In the genomic region with DNA sequence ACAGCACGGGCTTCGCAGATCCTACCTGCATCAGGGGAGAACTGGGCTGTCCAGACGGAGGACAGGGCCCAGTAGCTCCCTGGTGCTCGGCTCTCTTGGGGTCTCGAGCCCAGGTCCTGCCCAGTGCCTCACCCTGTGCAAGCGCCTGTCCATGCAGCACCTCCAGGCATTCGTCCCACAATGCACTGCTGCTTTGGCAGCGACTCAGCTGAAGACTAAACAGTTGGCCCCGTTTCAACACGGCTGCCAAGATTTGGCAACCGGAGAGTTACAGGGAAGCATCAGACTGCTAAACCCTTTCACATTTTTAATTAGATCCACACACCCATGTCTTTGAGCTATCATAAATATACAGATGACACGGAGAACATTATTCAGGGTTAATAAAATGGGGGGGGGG, we compare ENCODE assay signal across 8 mouse cellular contexts.
DNase-seq lines count a peak whose midpoint lies in the region; ATAC-seq and TF ChIP-seq lines count a peak whose summit lies in the region.

No protein-coding gene starts in this region.

- no peak overlapping the region for H3K9ac ChIP-seq in hindbrain, embryonic 13.5 days
- no peak overlapping the region for H3K9ac ChIP-seq in heart, embryonic 14.5 days (ENCODE audit: low read length)
- H3K9ac ChIP-seq in lung, embryonic 16.5 days (ENCODE audit: low read length), result no peak overlapping the region

- peak; percentile 77 for ATAC-seq in hindbrain, embryonic 13.5 days (ENCODE audit: low FRiP score)
- ATAC-seq in heart, embryonic 14.5 days (ENCODE audit: insufficient number of reproducible peaks, insufficient read depth, low FRiP score, low read depth), result peak; percentile 72; the same call in 1 of the 2 replicates
- ATAC-seq in lung, embryonic 16.5 days (ENCODE audit: low read depth), result peak; percentile 76

- H3K4me3 ChIP-seq in hindbrain, embryonic 13.5 days, result no peak overlapping the region
- no peak overlapping the region for H3K4me3 ChIP-seq in hindbrain, embryonic 10.5 days
- H3K4me3 ChIP-seq in heart, embryonic 14.5 days (ENCODE audit: control insufficient read depth in 1 of 2, insufficient read depth in 1 of 2, low read depth in 1 of 2, low read length in 2 of 2), result no peak overlapping the region
- no peak overlapping the region for H3K4me3 ChIP-seq in layer of hippocampus, adult 2 months
- no peak overlapping the region for H3K4me3 ChIP-seq in lung, embryonic 16.5 days (ENCODE audit: low read length)

- H3K4me2 ChIP-seq in hindbrain, embryonic 13.5 days, result no peak overlapping the region
- no peak overlapping the region for H3K4me2 ChIP-seq in heart, embryonic 14.5 days (ENCODE audit: low read length)
- no peak overlapping the region for H3K4me2 ChIP-seq in lung, embryonic 16.5 days (ENCODE audit: low read depth, low read length)

- peak overlapping the region; percentile 70 for H3K27ac ChIP-seq in hindbrain, embryonic 13.5 days
- no peak overlapping the region for H3K27ac ChIP-seq in hindbrain, embryonic 10.5 days
- H3K27ac ChIP-seq in heart, embryonic 14.5 days (replicated peaks in 1 of 2; ENCODE audit: control insufficient read depth in 1 of 2, insufficient read depth in 1 of 2, low read depth in 2 of 2, low read length in 2 of 2), result no peak overlapping the region
- peak overlapping the region; percentile 32; the same call in 1 of the 2 replicates for H3K27ac ChIP-seq in layer of hippocampus, adult 2 months
- no peak overlapping the region for H3K27ac ChIP-seq in lung, embryonic 16.5 days (ENCODE audit: low read length)

- 48% methylated on average over 12 of the region's 12 CpGs for WGBS in hindbrain, embryonic 13.5 days
- WGBS in hindbrain, embryonic 10.5 days, result 90% methylated on average over 12 of the region's 12 CpGs
- 47% methylated on average over 12 of the region's 12 CpGs for WGBS in heart, embryonic 14.5 days
- 35% methylated on average over 12 of the region's 12 CpGs for WGBS in lung, embryonic 16.5 days

- TF ChIP-seq CTCF in layer of hippocampus, adult 2 months (conservative IDR thresholded peaks at IDR 0.05), result no peak

- no peaks in the 10 kb centered on the region for H3K27me3 ChIP-seq in hindbrain, embryonic 13.5 days
- no peaks in the 10 kb centered on the region for H3K27me3 ChIP-seq in hindbrain, embryonic 10.5 days (ENCODE audit: insufficient read depth, poor library complexity, severe bottlenecking)
- no peaks in the 10 kb centered on the region for H3K27me3 ChIP-seq in heart, embryonic 14.5 days (ENCODE audit: control insufficient read depth, insufficient read depth, low read length)
- H3K27me3 ChIP-seq in lung, embryonic 16.5 days (ENCODE audit: control insufficient read depth, insufficient read depth, low read depth, low read length), result no peaks in the 10 kb centered on the region

- H3K36me3 ChIP-seq in hindbrain, embryonic 13.5 days, result no peaks in the 10 kb centered on the region
- H3K36me3 ChIP-seq in hindbrain, embryonic 10.5 days, result no peaks in the 10 kb centered on the region
- H3K36me3 ChIP-seq in heart, embryonic 14.5 days (ENCODE audit: control insufficient read depth, insufficient read depth, low read length), result no peaks in the 10 kb centered on the region
- H3K36me3 ChIP-seq in lung, embryonic 16.5 days (ENCODE audit: control insufficient read depth, insufficient read depth, low read length), result no peaks in the 10 kb centered on the region

- H3K9me3 ChIP-seq in hindbrain, embryonic 13.5 days, result no peaks in the 10 kb centered on the region
- H3K9me3 ChIP-seq in hindbrain, embryonic 10.5 days, result no peaks in the 10 kb centered on the region
- H3K9me3 ChIP-seq in heart, embryonic 14.5 days (ENCODE audit: control insufficient read depth, low read length), result no peaks in the 10 kb centered on the region
- H3K9me3 ChIP-seq in lung, embryonic 16.5 days (ENCODE audit: control insufficient read depth, low read length), result no peaks in the 10 kb centered on the region; the same call in 1 of the 2 replicates

- peaks cover 47% of the 10 kb centered on the region for H3K4me1 ChIP-seq in hindbrain, embryonic 13.5 days (replicated peaks)
- 0 out of 2 replicates have a peak, but pooled peaks cover 3% of the 10 kb centered on the region for H3K4me1 ChIP-seq in hindbrain, embryonic 10.5 days (replicated peaks)
- peaks cover 22 to 29% of the 10 kb centered on the region in 2 experiments; a peak in 3 of 4 replicates for H3K4me1 ChIP-seq in heart, embryonic 14.5 days (ENCODE audit: control insufficient read depth in 2 of 2, insufficient read depth in 2 of 2, low read length in 2 of 2)
- peaks cover 6% of the 10 kb centered on the region; the same call in 1 of the 2 replicates for H3K4me1 ChIP-seq in lung, embryonic 16.5 days (replicated peaks; ENCODE audit: control insufficient read depth, insufficient read depth, low read length)

- DNase-seq in hindbrain, embryonic 10.5 days (ENCODE audit: low spot score), result no peak
- DNase-seq in cerebellum, adult 8-10 months, result peak; percentile 76
- DNase-seq in layer of hippocampus, adult 2 months (ENCODE audit: low spot score in 2 of 2), result peak; percentile 80 to 86
- peak; percentile 81 for DNase-seq in right cerebral cortex, postnatal 4 days
- DNase-seq in T-cell, adult 2 months (ENCODE audit: low spot score), result no peak

Comparison
In these comparisons a context has a peak if more than half of its experiments do, and no peak if none do; other contexts are left out.
1. H3K27ac ChIP-seq: peak in hindbrain, embryonic 13.5 days (single experiment) and layer of hippocampus, adult 2 months (single experiment); none in hindbrain, embryonic 10.5 days (single experiment), heart, embryonic 14.5 days (0 of 2) and lung, embryonic 16.5 days (single experiment).
2. DNase-seq: peak in cerebellum, adult 8-10 months (single experiment), layer of hippocampus, adult 2 months (2 of 2) and right cerebral cortex, postnatal 4 days (single experiment); none in hindbrain, embryonic 10.5 days (single experiment) and T-cell, adult 2 months (single experiment).
3. Peak in every context shown above with its lines, with median percentiles within 50 percentile points of each other: ATAC-seq.